26 mouse cellular contexts compared by ENCODE assay signal in the genomic region with DNA sequence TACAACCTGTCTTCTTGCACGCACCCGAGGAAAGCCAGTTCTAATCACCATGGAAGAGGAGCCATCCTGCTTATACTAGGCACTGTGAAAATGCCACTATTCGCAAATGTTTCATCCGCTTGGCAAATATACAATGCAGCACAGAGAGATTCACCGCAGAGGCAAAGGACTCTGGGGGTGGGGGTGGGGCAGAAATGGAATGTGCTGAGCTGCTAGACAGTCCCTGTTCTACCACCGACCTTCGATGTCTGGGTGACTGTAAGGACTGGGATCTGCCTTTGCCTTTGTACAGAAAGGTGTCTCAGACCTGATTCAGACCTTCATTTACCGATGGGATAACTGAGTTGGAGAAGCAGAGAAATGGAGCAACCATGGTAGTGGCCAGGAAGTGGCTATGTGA.
DNase-seq lines count a peak whose midpoint lies in the region; ATAC-seq lines count a peak whose summit lies in the region.
"Had no signal": no experiment of that assay in that cellular context is flagged by ENCODE, and none has a peak within 500 bp of the region (broad histone marks: within the 10 kb centered on the region; RNA-seq: fewer than 3 reads in every experiment).

No protein-coding gene starts in this region.

- 72% methylated on average over 8 of the region's 8 CpGs for WGBS in heart, embryonic 10.5 days
- WGBS in hindbrain, embryonic 12.5 days = 79% methylated on average over 8 of the region's 8 CpGs

- no peak for ATAC-seq in hindbrain, embryonic 12.5 days (ENCODE audit: low FRiP score)
- ATAC-seq: forebrain, embryonic 15.5 days; intestine, embryonic 16.5 days had no signal

- H3K36me3 ChIP-seq in heart, embryonic 10.5 days = no peaks in the 10 kb centered on the region
- no peaks in the 10 kb centered on the region for H3K36me3 ChIP-seq in hindbrain, embryonic 12.5 days
- H3K36me3 ChIP-seq: embryonic facial prominence, embryonic 13.5 days; forebrain, embryonic 10.5 days; forebrain, embryonic 15.5 days; heart, embryonic 12.5 days; hindbrain, embryonic 13.5 days; limb, embryonic 13.5 days had no signal

- no peaks in the 10 kb centered on the region for H3K9me3 ChIP-seq in heart, embryonic 10.5 days
- no peaks in the 10 kb centered on the region for H3K9me3 ChIP-seq in hindbrain, embryonic 12.5 days (replicated peaks)
- H3K9me3 ChIP-seq: embryonic facial prominence, embryonic 13.5 days; forebrain, embryonic 10.5 days; forebrain, embryonic 15.5 days; heart, embryonic 12.5 days; hindbrain, embryonic 13.5 days; limb, embryonic 13.5 days had no signal

- no peak overlapping the region for H3K9ac ChIP-seq in hindbrain, embryonic 12.5 days
- H3K9ac ChIP-seq: embryonic facial prominence, embryonic 13.5 days; forebrain, embryonic 15.5 days; heart, embryonic 12.5 days; hindbrain, embryonic 13.5 days; limb, embryonic 13.5 days; liver, embryonic 14.5 days; lung, embryonic 14.5 days had no signal

- DNase-seq in heart, embryonic 10.5 days (ENCODE audit: low spot score) = no peak
- no peak for DNase-seq in heart, postnatal 36 days
- peak; percentile 34 to 37 for DNase-seq in kidney, adult 8-10 months
- DNase-seq in kidney, postnatal 10 days = no peak
- peak; percentile 51 for DNase-seq in R1 (ENCODE audit: low read depth, low spot score)
- peak; percentile 41 to 47 for DNase-seq in kidney, postnatal 36 days
- DNase-seq in layer of hippocampus, postnatal 25 days (ENCODE audit: extremely low spot score in 1 of 2, low spot score in 1 of 2) = no peak
- DNase-seq: adrenal gland, postnatal 25 days; cerebellum, adult 18-20 months; cerebellum, postnatal 10 days; gastrocnemius, adult 2 months; gastrocnemius, postnatal 36 days; heart, adult 18-20 months; lung, embryonic 14.5 days; lung, postnatal 14 days; midbrain, embryonic 14.5 days had no signal

- peak overlapping the region; percentile 73 for H3K27ac ChIP-seq in heart, embryonic 10.5 days
- H3K27ac ChIP-seq in hindbrain, embryonic 12.5 days = no peak overlapping the region
- H3K27ac ChIP-seq: embryonic facial prominence, embryonic 13.5 days; forebrain, embryonic 10.5 days; forebrain, embryonic 15.5 days; gastrocnemius, adult 2 months; hindbrain, embryonic 13.5 days; left cerebral cortex, adult 2 months; limb, embryonic 13.5 days; liver, embryonic 14.5 days had no signal

- peaks cover 81% of the 10 kb centered on the region for H3K4me1 ChIP-seq in heart, embryonic 10.5 days
- H3K4me1 ChIP-seq in hindbrain, embryonic 12.5 days = peaks cover 8% of the 10 kb centered on the region

- intact Hi-C loops in heart, postnatal 36 days (cut with DNase I) = no loop called here

- no peaks in the 10 kb centered on the region for H3K27me3 ChIP-seq in heart, embryonic 10.5 days (ENCODE audit: insufficient read depth, poor library complexity, severe bottlenecking)
- peaks cover 7% of the 10 kb centered on the region for H3K27me3 ChIP-seq in hindbrain, embryonic 12.5 days
- H3K27me3 ChIP-seq: forebrain, embryonic 15.5 days; heart, embryonic 12.5 days had no signal

- H3K4me3 ChIP-seq in heart, embryonic 10.5 days = no peak overlapping the region
- H3K4me3 ChIP-seq in hindbrain, embryonic 12.5 days = no peak overlapping the region
- H3K4me3 ChIP-seq: embryonic facial prominence, embryonic 13.5 days; forebrain, embryonic 10.5 days; forebrain, embryonic 15.5 days; gastrocnemius, adult 2 months; heart, embryonic 12.5 days; hindbrain, embryonic 13.5 days; left cerebral cortex, adult 2 months; limb, embryonic 13.5 days had no signal

- H3K4me2 ChIP-seq in hindbrain, embryonic 12.5 days (replicated peaks) = no peak overlapping the region
- H3K4me2 ChIP-seq: embryonic facial prominence, embryonic 13.5 days; forebrain, embryonic 15.5 days; heart, embryonic 12.5 days; hindbrain, embryonic 13.5 days; limb, embryonic 13.5 days; lung, embryonic 14.5 days had no signal

Comparison
In these comparisons a context has a peak if more than half of its experiments do, and no peak if none do; other contexts are left out.
1. DNase-seq: peak in kidney, adult 8-10 months (2 of 2), R1 (single experiment) and kidney, postnatal 36 days (2 of 2); none in heart, embryonic 10.5 days (single experiment), heart, postnatal 36 days (0 of 2), kidney, postnatal 10 days (single experiment) and layer of hippocampus, postnatal 25 days (0 of 2).